Mouse (Mus musculus) Patski (cell line): ENCODE measurements at regions not wholly inside any gene's neighbourhood (a gene's known extent, or its start where the extent isn't known, plus 50 kb on each side); places are given as distances from the start of the nearest gene placed in this dataset.

Experiments
- ATAC-seq: fragments of 100-300 bp; one replicate; pipeline ENCODE4 v1.8.0; 2021
- CTCF ChIA-PET: fragments of 350-600 bp; sonication (Branson Sonifier 250); formaldehyde crosslinking; loops from one replicate; lab custom pipeline; 2022; ENCODE audit warnings: inconsistent platforms; lab: Charles Lee
- POLR2A ChIA-PET: fragments of 350-600 bp; sonication (Branson Sonifier 250); formaldehyde crosslinking; loops from one replicate; lab custom pipeline; 2022; ENCODE audit warnings: antibody characterized with exemption, inconsistent platforms; lab: Charles Lee
- DNase-seq: peaks from one replicate; pipeline ENCODE4 v3.0.0-alpha.2; 2011; ENCODE audit warnings: low read depth, low spot score
- H3K27me3 ChIP-seq: fragments of 371-371 bp; one replicate; pipeline ENCODE4 v1.5.1; 2021
- CTCF ChIP-seq: fragments of 100-300 bp; IDR thresholded peaks from one replicate; pipeline ENCODE4 v1.5.1; 2021
- in situ Hi-C: fragments of 300-500 bp; cut with MboI; formaldehyde crosslinking; loops from 3 replicates; pipeline ENCODE4 v1.11.1; 2018; ENCODE audit warnings: low pct_unique_long_range_greater_than_20kb, mixed read lengths

GRCm38 (mm10) chr8:113979837-113980236 is 131.3 kb upstream of the Adamts18 start:
- CTCF ChIA-PET, result interaction anchor here (0.8 to 1.7 kb wide), 4 partner anchors 10 to 315 kb away, joined by 3 to 16 read pairs (median 4); no protein-coding TSS in a partner anchor
- in situ Hi-C loops, result loop anchor here (5.0 to 25.0 kb wide), 3 partner anchors 128 to 1943 kb away; no protein-coding TSS in a partner anchor
- POLR2A ChIA-PET, result no interaction called here
- no peaks in the 10 kb centered on the region for H3K27me3 ChIP-seq
- peak; percentile 50 for TF ChIP-seq CTCF
- ATAC-seq (no peak), DNase-seq (no peak)

- in situ Hi-C loops, result loop anchor here (5.0 to 25.0 kb wide), 2 partner anchors 324 to 1944 kb away; no protein-coding TSS in a partner anchor
- no peaks in the 10 kb centered on the region for H3K27me3 ChIP-seq
- ATAC-seq, result no peak
- POLR2A ChIA-PET, result no interaction called here
- CTCF ChIA-PET, result interaction anchor here (1.8 kb wide), 1 partner anchor 317 kb away, joined by 5 read pairs; no protein-coding TSS in a partner anchor
- DNase-seq, result no peak
- no peak for TF ChIP-seq CTCF
These were observed 132.8 kb upstream of the Adamts18 start for GRCm38 (mm10) chr8:113981339-113981738.

GRCm38 (mm10) chr8:113984845-113985244 is 136.3 kb upstream of the Adamts18 start:
- POLR2A ChIA-PET, result interaction anchor here (0.6 kb wide), 1 partner anchor 319 kb away, joined by 3 read pairs; no protein-coding TSS in a partner anchor
- TF ChIP-seq CTCF, result peak; percentile 92
- CTCF ChIA-PET, result interaction anchor here (0.6 to 3.4 kb wide), 7 partner anchors 50 to 329 kb away, joined by 3 to 36 read pairs (median 4); no protein-coding TSS in a partner anchor
- in situ Hi-C loops, result loop anchor here (5.0 to 25.0 kb wide), 2 partner anchors 328 to 1948 kb away; no protein-coding TSS in a partner anchor
- no peak for DNase-seq
- H3K27me3 ChIP-seq, result no peaks in the 10 kb centered on the region
- ATAC-seq, result peak; percentile 39

GRCm38 (mm10) chr8:113985471-113985870 is 136.9 kb upstream of the Adamts18 start:
- ATAC-seq (no peak), DNase-seq (no peak)
- POLR2A ChIA-PET, result no interaction called here
- TF ChIP-seq CTCF, result no peak
- CTCF ChIA-PET, result interaction anchor here (0.6 to 3.4 kb wide), 6 partner anchors 50 to 330 kb away, joined by 3 to 36 read pairs (median 4); no protein-coding TSS in a partner anchor
- no peaks in the 10 kb centered on the region for H3K27me3 ChIP-seq
- in situ Hi-C loops, result loop anchor here (25.0 kb wide), 1 partner anchor 1948 kb away; no protein-coding TSS in a partner anchor

- ChIA-PET CTCF (interaction anchor here (1.2 to 3.4 kb wide), 3 partner anchors 49 to 330 kb away, joined by 4 to 36 read pairs (median 5); no protein-coding TSS in a partner anchor), POLR2A (no interaction called here)
- TF ChIP-seq CTCF, result no peak
- H3K27me3 ChIP-seq, result no peaks in the 10 kb centered on the region
- ATAC-seq (no peak), DNase-seq (no peak)
- in situ Hi-C loops, result loop anchor here (25.0 kb wide), 1 partner anchor 1949 kb away; no protein-coding TSS in a partner anchor
These were observed 137.4 kb upstream of the Adamts18 start for GRCm38 (mm10) chr8:113985948-113986347.

- POLR2A ChIA-PET, result no interaction called here
- H3K27me3 ChIP-seq, result peaks cover 18% of the 10 kb centered on the region
- DNase-seq (no peak), ATAC-seq (no peak)
- no peak for TF ChIP-seq CTCF
- in situ Hi-C loops, result loop anchor here (25.0 kb wide), 1 partner anchor 1953 kb away; no protein-coding TSS in a partner anchor
- CTCF ChIA-PET, result interaction anchor here (2.4 kb wide), 1 partner anchor 326 kb away, joined by 12 read pairs; no protein-coding TSS in a partner anchor
These were observed 142.2 kb upstream of the Adamts18 start for GRCm38 (mm10) chr8:113990718-113991117.

- ATAC-seq, result no peak
- no peak for TF ChIP-seq CTCF
- ChIA-PET CTCF (no interaction called here), POLR2A (no interaction called here)
- peaks cover 31% of the 10 kb centered on the region for H3K27me3 ChIP-seq
- in situ Hi-C loops, result loop anchor here (25.0 kb wide), 1 partner anchor 1962 kb away; no protein-coding TSS in a partner anchor
- DNase-seq, result no peak
These were observed 134.5 kb upstream of the Nudt7 start for GRCm38 (mm10) chr8:113998881-113999280.

- ChIA-PET POLR2A (no interaction called here), CTCF (no interaction called here)
- DNase-seq, result no peak
- in situ Hi-C loops, result no loop called here
- H3K27me3 ChIP-seq, result peaks cover 13% of the 10 kb centered on the region
- no peak for TF ChIP-seq CTCF
- no peak for ATAC-seq
These were observed 131.7 kb upstream of the Nudt7 start for GRCm38 (mm10) chr8:114001674-114002073.

GRCm38 (mm10) chr8:114004436-114004835 is 128.9 kb upstream of the Nudt7 start:
- ChIA-PET CTCF (interaction anchor here (1.6 kb wide), 1 partner anchor 58 kb away, joined by 4 read pairs; no protein-coding TSS in a partner anchor), POLR2A (no interaction called here)
- DNase-seq, result no peak
- TF ChIP-seq CTCF, result no peak
- in situ Hi-C loops, result no loop called here
- ATAC-seq, result no peak
- peaks cover 7% of the 10 kb centered on the region for H3K27me3 ChIP-seq

- ChIA-PET CTCF (interaction anchor here (1.2 kb wide), 1 partner anchor 342 kb away, joined by 4 read pairs; no protein-coding TSS in a partner anchor), POLR2A (no interaction called here)
- ATAC-seq (peak; percentile 57), DNase-seq (peak; percentile 9)
- no peak for TF ChIP-seq CTCF
- in situ Hi-C loops, result no loop called here
- H3K27me3 ChIP-seq, result peaks cover 7% of the 10 kb centered on the region
These were observed 126.8 kb upstream of the Nudt7 start for GRCm38 (mm10) chr8:114006587-114006986.

GRCm38 (mm10) chr8:114007103-114007502 is 126.3 kb upstream of the Nudt7 start:
- ATAC-seq (no peak), DNase-seq (no peak)
- peaks cover 12% of the 10 kb centered on the region for H3K27me3 ChIP-seq
- ChIA-PET CTCF (interaction anchor here (1.2 kb wide), 1 partner anchor 343 kb away, joined by 4 read pairs; no protein-coding TSS in a partner anchor), POLR2A (no interaction called here)
- in situ Hi-C loops, result no loop called here
- no peak for TF ChIP-seq CTCF
